10 mouse cellular contexts compared by ENCODE assay signal in the genomic region with DNA sequence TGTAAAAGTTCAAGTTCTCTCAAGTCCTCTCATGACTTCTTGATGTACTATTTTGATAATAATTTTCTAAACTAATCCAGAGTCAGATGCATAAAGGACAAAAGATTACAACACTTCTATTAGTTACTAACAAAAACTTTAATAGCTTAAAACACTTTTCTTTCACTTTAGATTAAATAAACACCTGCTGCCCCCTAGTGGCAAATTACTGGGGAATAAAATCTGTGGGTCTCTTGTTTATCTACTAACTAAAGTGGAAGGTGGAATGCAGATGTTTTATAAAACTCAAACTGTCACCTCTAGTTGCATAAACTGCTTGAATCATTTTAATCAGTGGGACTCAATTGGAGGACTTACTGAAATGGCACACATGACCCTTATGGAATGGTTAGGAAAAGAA.
A peak's percentile ranks its signal among the peaks of the same experiment; 100 is the strongest.
DNase-seq lines count a peak whose midpoint lies in the region; ATAC-seq lines count a peak whose summit lies in the region.
"Had no signal": no experiment of that assay in that cellular context is flagged by ENCODE, and none has a peak within 500 bp of the region (broad histone marks: within the 10 kb centered on the region; RNA-seq: fewer than 3 reads in every experiment).

No protein-coding gene starts in this region.

- DNase-seq in gastrocnemius, postnatal 10 days = peak; percentile 10
- no peak for DNase-seq in gastrocnemius, adult 18-20 months (ENCODE audit: low spot score)
- peak; percentile 13 for DNase-seq in midbrain, embryonic 10.5 days (ENCODE audit: low spot score)
- DNase-seq in c-Kit-positive CD71-positive TER-119-positive erythroid progenitor cells, embryonic 14.5 days (ENCODE audit: low spot score) = peak; percentile 8
- no peak for DNase-seq in adrenal gland, adult 2 months
- DNase-seq in urinary bladder, postnatal 10 days (ENCODE audit: low spot score) = no peak

- H3K9ac ChIP-seq in midbrain, embryonic 13.5 days (replicated peaks) = no peak overlapping the region
- H3K9ac ChIP-seq: heart, embryonic 13.5 days had no signal

- H3K4me1 ChIP-seq in midbrain, embryonic 10.5 days = no peaks in the 10 kb centered on the region
- no peaks in the 10 kb centered on the region for H3K4me1 ChIP-seq in midbrain, embryonic 13.5 days (replicated peaks)
- H3K4me1 ChIP-seq: heart, embryonic 13.5 days; megakaryocyte, embryonic 14.5 days had no signal

- H3K4me2 ChIP-seq in midbrain, embryonic 13.5 days (replicated peaks) = no peak overlapping the region
- H3K4me2 ChIP-seq: heart, embryonic 13.5 days had no signal

- ATAC-seq in midbrain, embryonic 13.5 days = no peak
- peak; percentile 55; the same call in 1 of the 2 replicates for ATAC-seq in megakaryocyte progenitor cell, adult 5-6 weeks (replicated peaks; ENCODE audit: poor library complexity)

- H3K36me3 ChIP-seq in midbrain, embryonic 10.5 days = no peaks in the 10 kb centered on the region
- no peaks in the 10 kb centered on the region for H3K36me3 ChIP-seq in midbrain, embryonic 13.5 days
- H3K36me3 ChIP-seq: heart, embryonic 13.5 days had no signal

- no peaks in the 10 kb centered on the region for H3K9me3 ChIP-seq in midbrain, embryonic 10.5 days (replicated peaks)
- H3K9me3 ChIP-seq in midbrain, embryonic 13.5 days = no peaks in the 10 kb centered on the region
- H3K9me3 ChIP-seq: heart, embryonic 13.5 days; megakaryocyte, embryonic 14.5 days had no signal

- H3K27ac ChIP-seq in midbrain, embryonic 10.5 days (replicated peaks) = no peak overlapping the region
- no peak overlapping the region for H3K27ac ChIP-seq in midbrain, embryonic 13.5 days
- H3K27ac ChIP-seq: heart, embryonic 13.5 days had no signal

- no peaks in the 10 kb centered on the region for H3K27me3 ChIP-seq in midbrain, embryonic 10.5 days (ENCODE audit: low read depth, poor library complexity, severe bottlenecking)
- no peaks in the 10 kb centered on the region for H3K27me3 ChIP-seq in midbrain, embryonic 13.5 days
- H3K27me3 ChIP-seq: heart, embryonic 13.5 days; megakaryocyte, embryonic 14.5 days had no signal

- H3K4me3 ChIP-seq in midbrain, embryonic 10.5 days = no peak overlapping the region
- no peak overlapping the region for H3K4me3 ChIP-seq in midbrain, embryonic 13.5 days (replicated peaks)
- H3K4me3 ChIP-seq: heart, embryonic 13.5 days; megakaryocyte, embryonic 14.5 days had no signal

Comparison
In these comparisons a context has a peak if more than half of its experiments do, and no peak if none do; other contexts are left out.
1. DNase-seq: peak in gastrocnemius, postnatal 10 days (single experiment), midbrain, embryonic 10.5 days (single experiment) and c-Kit-positive CD71-positive TER-119-positive erythroid progenitor cells, embryonic 14.5 days (single experiment); none in gastrocnemius, adult 18-20 months (single experiment), adrenal gland, adult 2 months (single experiment) and urinary bladder, postnatal 10 days (single experiment).